Mouse (Mus musculus) limb, embryonic 14.5 days (tissue): ENCODE data around the gene Spata4. TPM values are rescaled to one million over a fixed set of nuclear protein-coding genes. Genes with fewer than 3 reads are reported as not detected.
A peak's percentile ranks its signal among the peaks of the same experiment; 100 is the strongest.

ENCODE experiments used
- ATAC-seq: fragments of 200-750 bp; cut with Nextera tagmentation; 2 replicates; pipeline ENCODE4 v1.8.0; 2017; ENCODE audit warnings: low read depth, moderate number of reproducible peaks, moderate TSS enrichment; ENCODE audit not compliant: low FRiP score
- DNase-seq: peaks from one replicate; pipeline ENCODE4 v3.0.0-alpha.2; 2015; ENCODE audit warnings: low spot score
- H3K27ac ChIP-seq: fragments of 300-500 bp; sonication (generic); replicated peaks from 2 replicates; pipeline ENCODE4 v1.5.1; 2014; ENCODE audit warnings: low read depth, mild to moderate bottlenecking, low read length, moderate library complexity, mixed read lengths
- H3K27me3 ChIP-seq: fragments of 300-500 bp; sonication (generic); 2 replicates; pipeline ENCODE4 v1.6.1; 2014; ENCODE audit warnings: low read length, mixed read lengths; ENCODE audit not compliant: control insufficient read depth, insufficient read depth
- H3K36me3 ChIP-seq: fragments of 300-500 bp; sonication (generic); 2 replicates; pipeline ENCODE4 v1.6.1; 2014; ENCODE audit warnings: mild to moderate bottlenecking, low read length, moderate library complexity, mixed read lengths; ENCODE audit not compliant: control insufficient read depth, insufficient read depth
- H3K4me1 ChIP-seq: fragments of 300-500 bp; sonication (generic); 2 replicates; pipeline ENCODE4 v1.6.1; 2014; ENCODE audit warnings: antibody characterized with exemption, low read length, mixed read lengths; ENCODE audit not compliant: control insufficient read depth, insufficient read depth
- H3K4me2 ChIP-seq: fragments of 300-500 bp; sonication (generic); replicated peaks from 2 replicates; pipeline ENCODE4 v1.6.1; 2014; ENCODE audit warnings: low read depth, mild to moderate bottlenecking, low read length, moderate library complexity; ENCODE audit not compliant: severe bottlenecking
- H3K4me3 ChIP-seq: fragments of 300-500 bp; sonication (generic); replicated peaks from 2 replicates; pipeline ENCODE4 v1.5.1; 2014; ENCODE audit warnings: low read length
- H3K9ac ChIP-seq: fragments of 300-500 bp; sonication (generic); 2 replicates; pipeline ENCODE4 v1.6.1; 2014; ENCODE audit warnings: mild to moderate bottlenecking, low read depth, low read length, moderate library complexity; ENCODE audit not compliant: severe bottlenecking
- H3K9me3 ChIP-seq: fragments of 300-500 bp; sonication (generic); 2 replicates; pipeline ENCODE4 v1.6.1; 2016; ENCODE audit warnings: low read length; ENCODE audit not compliant: control insufficient read depth
- POLR2A ChIP-seq: fragments of 200-500 bp; IDR thresholded peaks from 2 replicates; pipeline ENCODE4 v1.8.0; 2012; ENCODE audit warnings: inconsistent platforms, mild to moderate bottlenecking, moderate library complexity, borderline replicate concordance; ENCODE audit not compliant: insufficient read depth, insufficient read length; ENCODE audit errors: extremely low read depth
- WGBS: fragments of 180-500 bp; shearing (Covaris S2); extraction: QIAGEN DNeasy Blood & Tissue Kit; methylation state at CpG from one replicate; pipeline ENCODE4 v1.1.7; 2014; 5-methylcytosine and 5-hydroxymethylcytosine counted together
- polyA plus RNA-seq, 2 experiments: library from polyadenylated mRNA; depleted of rRNA in 1 of 2; stranded (reverse) in 1 of 2; unstranded in 1 of 2; fragments of >200 nt; fragmentation: Nextera tagmentation in 1 of 2; extraction: Ambion mirVana in 1 of 2; gene quantifications; 2 replicates each; pipeline versions ENCODE4 v1.2.1 to v1.2.3; 2012 to 2014

Spata4 gene
- not detected in 2 replicates for polyA plus RNA-seq (2012; rRNA removed)
- polyA plus RNA-seq (2014; fragmentation: Nextera tagmentation; extraction: Ambion mirVana) = not detected in 2 replicates

GRCm38 (mm10) chr8:54600671-54601251 is at the start of gene Spata4:
TSS of gene Spata4 (plus strand) at chr8:54600781.
- H3K4me2 ChIP-seq = peak within 1 kb of the TSS; percentile 47
- H3K27ac ChIP-seq = no peak within 1 kb of the TSS
- TF ChIP-seq POLR2A = no peak
- WGBS = 11% methylated on average over 21 of the region's 21 CpGs
- no peaks in the 10 kb centered on the region for H3K9me3 ChIP-seq
- H3K4me1 ChIP-seq = peaks cover 4% of the 10 kb centered on the region
- H3K27me3 ChIP-seq = no peaks in the 10 kb centered on the region
- 0 out of 2 replicates have a peak within 1 kb of the TSS, but pooled peaks have one; percentile 38 for H3K9ac ChIP-seq
- DNase-seq = no peak
- peak; percentile 72 for ATAC-seq
- H3K36me3 ChIP-seq = no peaks in the 10 kb centered on the region
- peak within 1 kb of the TSS; percentile 26 for H3K4me3 ChIP-seq

GRCm38 (mm10) chr8:54554921-54555320 is 45.7 kb upstream of the Spata4 start:
- Histone ChIP-seq H3K27me3 (no peaks in the 10 kb centered on the region), H3K9me3 (no peaks in the 10 kb centered on the region), H3K27ac (no peak overlapping the region), H3K9ac (no peak overlapping the region), H3K4me3 (no peak overlapping the region), H3K4me1 (no peaks in the 10 kb centered on the region), H3K4me2 (no peak overlapping the region), H3K36me3 (no peaks in the 10 kb centered on the region)
- TF ChIP-seq POLR2A = no peak
- WGBS = 79% methylated on average over 2 of the region's 2 CpGs
- no peak for ATAC-seq
- DNase-seq = no peak

GRCm38 (mm10) chr8:54562137-54562536 is 38.4 kb upstream of the Spata4 start:
- Histone ChIP-seq H3K9ac (no peak overlapping the region), H3K27ac (no peak overlapping the region), H3K4me2 (no peak overlapping the region), H3K4me3 (no peak overlapping the region), H3K4me1 (0 out of 2 replicates have a peak, but pooled peaks cover 2% of the 10 kb centered on the region), H3K9me3 (no peaks in the 10 kb centered on the region), H3K36me3 (no peaks in the 10 kb centered on the region), H3K27me3 (no peaks in the 10 kb centered on the region)
- DNase-seq (no peak), ATAC-seq (no peak)
- TF ChIP-seq POLR2A = no peak
- 71% methylated on average over 4 of the region's 4 CpGs for WGBS

- H3K27ac ChIP-seq = no peak overlapping the region
- TF ChIP-seq POLR2A = no peak
- H3K4me3 ChIP-seq = no peak overlapping the region
- WGBS = 91% methylated on average over 1 of the region's 1 CpGs
- no peaks in the 10 kb centered on the region for H3K9me3 ChIP-seq
- H3K27me3 ChIP-seq = no peaks in the 10 kb centered on the region
- no peak overlapping the region for H3K4me2 ChIP-seq
- no peak overlapping the region for H3K9ac ChIP-seq
- no peak for ATAC-seq
- 0 out of 2 replicates have a peak, but pooled peaks cover 2% of the 10 kb centered on the region for H3K4me1 ChIP-seq
- H3K36me3 ChIP-seq = no peaks in the 10 kb centered on the region
- no peak for DNase-seq
Observed at GRCm38 (mm10) chr8:54565181-54565580, 35.4 kb upstream of the Spata4 start.

DNA sequence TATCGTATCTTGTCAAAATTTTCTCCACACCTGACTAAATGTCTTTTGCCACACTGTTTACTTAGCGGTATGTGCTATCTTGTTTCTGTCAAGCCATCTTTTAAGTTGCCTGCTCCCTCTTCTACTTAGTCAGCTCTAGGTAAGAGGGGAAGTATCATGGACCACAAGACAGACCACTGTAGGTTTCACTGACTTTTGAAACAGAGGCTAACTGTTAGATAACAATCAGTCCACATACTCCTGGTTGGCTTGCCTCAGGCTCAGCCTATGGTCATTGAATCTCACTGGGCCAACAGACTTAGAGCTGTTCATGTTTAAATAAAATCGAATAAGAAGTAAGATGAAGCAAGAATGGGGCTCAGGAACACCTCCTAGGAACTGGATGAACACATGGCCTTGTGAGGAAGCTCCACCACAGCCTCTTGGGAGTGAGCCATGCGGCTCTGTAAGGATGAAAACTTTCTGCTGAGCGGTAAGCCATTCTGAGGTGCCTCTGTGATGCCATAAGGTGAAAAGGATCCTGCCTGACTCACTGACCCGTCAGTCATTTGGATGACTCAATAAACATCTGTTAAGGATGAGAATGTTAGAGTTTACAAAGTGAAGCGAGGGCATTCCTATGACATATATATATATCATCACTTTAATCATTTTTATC is 34.8 kb upstream of the Spata4 start:
- no peak for TF ChIP-seq POLR2A
- WGBS = 88% methylated on average over 7 of the region's 7 CpGs
- ATAC-seq = no peak
- Histone ChIP-seq H3K4me1 (0 out of 2 replicates have a peak, but pooled peaks cover 2% of the 10 kb centered on the region), H3K4me2 (no peak overlapping the region), H3K9me3 (no peaks in the 10 kb centered on the region), H3K27me3 (no peaks in the 10 kb centered on the region), H3K27ac (no peak overlapping the region), H3K4me3 (no peak overlapping the region), H3K36me3 (no peaks in the 10 kb centered on the region), H3K9ac (no peak overlapping the region)
- no peak for DNase-seq
